Mouse (Mus musculus) thymus, adult 2 months (tissue): ENCODE measurements around the gene Iqcd.

Source experiments
- CTCF ChIP-seq: fragments of 200-500 bp; IDR thresholded peaks from 2 replicates; pipeline ENCODE4 v1.5.1; 2012; ENCODE audit warnings: mild to moderate bottlenecking, control low read depth, low read length, moderate library complexity, borderline replicate concordance; ENCODE audit not compliant: control insufficient read depth, poor library complexity, insufficient read depth; ENCODE audit errors: extremely low read depth
- POLR2A ChIP-seq: fragments of 200-500 bp; IDR thresholded peaks from 2 replicates; pipeline ENCODE4 v1.6.1; 2012; ENCODE audit warnings: mild to moderate bottlenecking, low read length, control low read depth, moderate library complexity; ENCODE audit not compliant: control insufficient read depth, poor library complexity, insufficient read depth; ENCODE audit errors: extremely low read depth

DNA sequence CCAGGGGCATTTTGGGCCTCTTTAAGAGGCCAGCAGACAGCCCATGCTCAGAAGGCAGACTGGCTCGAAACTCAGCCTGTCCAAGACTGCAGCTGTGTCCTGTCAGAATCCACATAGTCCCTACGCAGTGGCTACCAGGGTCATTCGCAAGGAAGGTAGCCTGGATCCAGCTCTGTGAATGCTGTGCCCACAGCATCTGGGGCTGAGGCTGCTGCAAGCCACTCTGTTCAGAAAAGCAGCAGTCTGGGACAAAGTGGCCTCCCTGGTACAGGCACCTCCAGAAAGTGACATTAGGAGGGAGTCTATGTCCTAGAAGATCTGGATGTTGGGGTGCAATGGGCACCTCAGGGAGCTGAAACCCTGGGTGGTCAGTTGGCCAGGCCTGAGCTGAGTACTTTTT, 19.0 kb upstream of the Iqcd start:
- no peak for TF ChIP-seq POLR2A
- TF ChIP-seq CTCF: no peak
